Mouse (Mus musculus) spleen, adult 2 months (tissue): ENCODE results near the gene Ramp2.

Experiments used
- CTCF ChIP-seq: fragments of 200-500 bp; IDR thresholded peaks from 2 replicates; pipeline ENCODE4 v1.5.1; 2011; ENCODE audit warnings: mild to moderate bottlenecking, inconsistent platforms; ENCODE audit not compliant: insufficient read depth, insufficient read length, insufficient replicate concordance; ENCODE audit errors: extremely low read depth
- POLR2A ChIP-seq: fragments of 200-500 bp; IDR thresholded peaks from 2 replicates; pipeline ENCODE4 v1.6.1; 2011; ENCODE audit warnings: low read depth, low read length, inconsistent platforms

DNA sequence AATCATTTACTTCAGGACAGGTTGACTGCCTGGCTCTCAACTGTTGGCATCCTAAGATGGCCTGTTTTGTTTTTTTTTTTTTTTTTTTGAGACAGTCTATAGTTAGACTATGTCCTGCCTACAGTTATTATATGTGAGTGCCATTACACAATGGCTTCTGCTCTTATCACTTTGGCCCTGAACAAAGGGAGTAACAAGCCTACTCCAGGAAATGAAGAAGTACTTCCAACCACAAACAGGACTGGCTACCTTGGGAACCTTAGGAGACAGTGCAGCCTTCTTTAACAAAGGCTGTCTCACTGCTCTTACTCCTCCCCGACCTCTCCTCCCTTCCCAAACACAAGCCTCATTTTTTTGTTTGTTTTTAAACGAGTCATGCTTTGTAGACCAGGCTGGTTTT, 25.0 kb upstream of the Ramp2 start:
- TF ChIP-seq CTCF = no peak
- TF ChIP-seq POLR2A = no peak
